Mouse (Mus musculus) heart, adult 2 months (tissue): ENCODE data around the gene Btbd3. TPM values are rescaled to one million over a fixed set of nuclear protein-coding genes. Genes with fewer than 3 reads are reported as not detected.

ENCODE experiments used
- DNase-seq, 2 experiments: peaks; one replicate each; pipeline ENCODE4 v3.0.0; 2021
- H3K27ac ChIP-seq: fragments of 200-600 bp; 2 replicates; pipeline ENCODE4 v1.8.1; 2022
- H3K27me3 ChIP-seq: fragments of 200-500 bp; 2 replicates; pipeline ENCODE4 v1.6.1; 2012; ENCODE audit warnings: mild to moderate bottlenecking, low read length, inconsistent platforms, mixed read lengths; ENCODE audit not compliant: control insufficient read depth, insufficient read depth
- H3K36me3 ChIP-seq: fragments of 200-500 bp; 2 replicates; pipeline ENCODE4 v1.6.1; 2012; ENCODE audit warnings: low read length, inconsistent platforms; ENCODE audit not compliant: control insufficient read depth, insufficient read depth
- H3K4me1 ChIP-seq: fragments of 200-500 bp; 2 replicates; pipeline ENCODE4 v1.6.1; 2011; ENCODE audit warnings: low read length; ENCODE audit not compliant: control insufficient read depth, insufficient read depth
- H3K4me3 ChIP-seq: fragments of 200-600 bp; 2 replicates; pipeline ENCODE4 v1.8.1; 2022
- H3K79me2 ChIP-seq: fragments of 200-500 bp; replicated peaks from 2 replicates; pipeline ENCODE4 v1.6.1; 2012; ENCODE audit warnings: mild to moderate bottlenecking, inconsistent platforms, low read length, moderate library complexity, mixed read lengths; ENCODE audit not compliant: control insufficient read depth, insufficient read depth
- H3K9ac ChIP-seq: fragments of 200-500 bp; 2 replicates; pipeline ENCODE4 v1.6.1; 2012; ENCODE audit warnings: low read depth, mild to moderate bottlenecking, control low read depth, inconsistent platforms, low read length, mixed read lengths
- CTCF ChIP-seq: fragments of 200-600 bp; IDR thresholded peaks from 2 replicates; pipeline ENCODE4 v1.8.1; 2022; ENCODE audit warnings: antibody characterized with exemption, mild to moderate bottlenecking, moderate library complexity
- EP300 ChIP-seq: fragments of 200-500 bp; IDR thresholded peaks from 2 replicates; pipeline ENCODE4 v1.6.1; 2011; ENCODE audit warnings: low read depth, low read length, control low read depth; ENCODE audit not compliant: insufficient read depth
- POLR2A ChIP-seq: fragments of 200-500 bp; IDR thresholded peaks from 2 replicates; pipeline ENCODE4 v1.6.1; 2011; ENCODE audit warnings: mild to moderate bottlenecking, low read depth, low read length, control low read depth; ENCODE audit not compliant: insufficient read depth
- WGBS: fragments of 180-500 bp; shearing (Covaris S2); methylation state at CpG from one replicate; pipeline ENCODE4 v1.1.7; 2018; 5-methylcytosine and 5-hydroxymethylcytosine counted together
- intact Hi-C: fragments of 180-260 bp; cut with DNase I; formaldehyde crosslinking; loops from one replicate; pipeline ENCODE4 v1.15.1; 2025
- polyA plus RNA-seq: library from polyadenylated mRNA; depleted of rRNA; stranded (reverse); fragments of >200 nt; gene quantifications from 2 replicates; pipeline ENCODE4 v1.2.3, GENCODE M21; 2012
- total RNA-seq, 2 experiments: library from RNA; stranded (reverse); gene quantifications; 2 replicates each; pipeline ENCODE4 v1.2.3; 2021

Gene Btbd3
- total and polyA plus RNA-seq, 3 experiments, result 7.1 to 14.4 (median 12.9) TPM

- WGBS, result 33% methylated on average over 11 of the region's 11 CpGs
- peak overlapping the region; percentile 50 for H3K9ac ChIP-seq
- H3K27ac ChIP-seq, result peak overlapping the region; percentile 12; the same call in 1 of the 2 replicates
- no peaks in the 10 kb centered on the region for H3K27me3 ChIP-seq
- peaks cover 7% of the 10 kb centered on the region for H3K79me2 ChIP-seq
- H3K4me1 ChIP-seq, result peaks cover 23% of the 10 kb centered on the region
- intact Hi-C loops, result no loop called here
- H3K36me3 ChIP-seq, result peaks cover 24% of the 10 kb centered on the region
- DNase-seq, result no peak
- peak overlapping the region; percentile 8; the same call in 1 of the 2 replicates for H3K4me3 ChIP-seq
- no peak for TF ChIP-seq EP300
- TF ChIP-seq CTCF, result no peak
- no peak for TF ChIP-seq POLR2A
These were observed 6.5 kb downstream of the Btbd3 start for GRCm38 (mm10) chr2:138262885-138263284.

GRCm38 (mm10) chr2:138265356-138266005 lies 9.1 kb downstream of the Btbd3 start:
- intact Hi-C loops, result loop anchor here (2.0 kb wide), 1 partner anchor 13 kb away; no protein-coding TSS in a partner anchor
- Histone ChIP-seq H3K36me3 (peaks cover 24% of the 10 kb centered on the region), H3K27ac (peak overlapping the region; percentile 42), H3K79me2 (peaks cover 9% of the 10 kb centered on the region), H3K9ac (no peak overlapping the region; the same call in 1 of the 2 replicates), H3K4me1 (peaks cover 23% of the 10 kb centered on the region), H3K27me3 (no peaks in the 10 kb centered on the region), H3K4me3 (no peak overlapping the region)
- WGBS, result 22% methylated on average over 13 of the region's 13 CpGs
- DNase-seq, result peak; percentile 46 to 52
- no peak for TF ChIP-seq CTCF
- no peak for TF ChIP-seq EP300
- no peak for TF ChIP-seq POLR2A

- WGBS, result 63% methylated on average over 5 of the region's 5 CpGs
- no peak overlapping the region for H3K9ac ChIP-seq
- peaks cover 23% of the 10 kb centered on the region for H3K4me1 ChIP-seq
- H3K79me2 ChIP-seq, result peaks cover 9% of the 10 kb centered on the region
- intact Hi-C loops, result no loop called here
- H3K27me3 ChIP-seq, result no peaks in the 10 kb centered on the region
- H3K27ac ChIP-seq, result peak overlapping the region; percentile 15
- DNase-seq, result no peak
- TF ChIP-seq CTCF (0 out of 2 replicates have a peak, but pooled peaks have one; percentile 7), EP300 (no peak)
- H3K4me3 ChIP-seq, result no peak overlapping the region
- H3K36me3 ChIP-seq, result peaks cover 22% of the 10 kb centered on the region
These were observed 10.3 kb downstream of the Btbd3 start for GRCm38 (mm10) chr2:138266679-138267078.

- H3K79me2 ChIP-seq, result peaks cover 9% of the 10 kb centered on the region
- TF ChIP-seq EP300, result no peak
- TF ChIP-seq POLR2A, result no peak
- TF ChIP-seq CTCF, result no peak
- peaks cover 20% of the 10 kb centered on the region for H3K4me1 ChIP-seq
- no peak overlapping the region for H3K27ac ChIP-seq
- no peak overlapping the region for H3K9ac ChIP-seq
- 53% methylated on average over 4 of the region's 4 CpGs for WGBS
- no peak overlapping the region for H3K4me3 ChIP-seq
- intact Hi-C loops, result no loop called here
- peaks cover 14% of the 10 kb centered on the region for H3K36me3 ChIP-seq
- H3K27me3 ChIP-seq, result no peaks in the 10 kb centered on the region
- no peak for DNase-seq
These were observed 11.6 kb downstream of the Btbd3 start for GRCm38 (mm10) chr2:138267852-138268513.

GRCm38 (mm10) chr2:138269330-138269729 lies 13.0 kb downstream of the Btbd3 start:
- Histone ChIP-seq H3K9ac (no peak overlapping the region), H3K4me1 (peaks cover 21% of the 10 kb centered on the region), H3K36me3 (peaks cover 10% of the 10 kb centered on the region), H3K4me3 (no peak overlapping the region), H3K27ac (no peak overlapping the region), H3K79me2 (peaks cover 7% of the 10 kb centered on the region), H3K27me3 (no peaks in the 10 kb centered on the region)
- intact Hi-C loops, result no loop called here
- no peak for TF ChIP-seq EP300
- TF ChIP-seq CTCF, result no peak
- TF ChIP-seq POLR2A, result no peak
- DNase-seq, result no peak
